Mouse (Mus musculus) T-helper 1 cell (primary cell): Measurements from ENCODE around the gene Flnb.

ENCODE experiments used
- in situ Hi-C: fragments of 300-600 bp; cut with MboI, MseI; formaldehyde crosslinking; loops from one replicate; pipeline ENCODE4 v1.15.1; 2025; ENCODE audit warnings: high pct_unique_total_duplicates

Flnb gene

DNA sequence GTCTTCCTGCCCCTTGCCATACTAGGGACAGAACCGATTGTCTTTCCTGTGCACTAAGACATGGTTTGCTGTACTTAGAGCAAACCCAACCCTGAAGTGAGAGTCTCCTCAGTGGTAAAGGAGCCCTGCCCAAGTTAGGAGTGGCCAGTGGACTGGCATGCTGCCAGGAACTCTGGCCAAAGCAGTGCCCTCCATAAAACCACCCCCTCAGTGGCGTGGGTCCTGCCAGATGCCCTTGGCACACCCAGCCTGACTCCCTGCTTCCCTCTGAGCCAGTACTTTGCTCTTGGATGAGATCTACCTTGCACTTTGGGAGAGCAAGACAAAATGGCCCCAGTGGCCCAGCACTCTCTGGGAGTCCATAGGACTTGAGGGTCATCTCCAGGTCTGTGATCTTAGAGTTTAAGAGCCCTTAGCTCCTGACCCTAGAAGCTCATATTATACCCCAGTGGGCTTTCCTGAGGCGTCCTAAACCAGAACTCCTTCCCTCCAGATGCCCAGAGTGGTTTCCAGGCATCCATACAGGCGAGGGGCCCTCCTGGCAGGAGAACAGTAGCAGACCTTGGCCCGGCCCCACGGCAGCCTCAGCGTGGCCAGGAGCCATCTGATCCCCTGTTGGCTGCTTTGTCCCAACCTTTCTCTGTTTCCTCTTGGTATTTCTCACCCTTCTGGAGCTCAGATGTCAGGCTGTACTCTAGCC is 125.5 kb downstream of the Flnb start:
- in situ Hi-C loops, result no loop called here

- in situ Hi-C loops, result no loop called here
These were observed 126.0 kb downstream of the Flnb start for GRCm38 (mm10) chr14:7943801-7944135.

GRCm38 (mm10) chr14:7944349-7945039 is 126.7 kb downstream of the Flnb start:
- in situ Hi-C loops, result no loop called here

DNA sequence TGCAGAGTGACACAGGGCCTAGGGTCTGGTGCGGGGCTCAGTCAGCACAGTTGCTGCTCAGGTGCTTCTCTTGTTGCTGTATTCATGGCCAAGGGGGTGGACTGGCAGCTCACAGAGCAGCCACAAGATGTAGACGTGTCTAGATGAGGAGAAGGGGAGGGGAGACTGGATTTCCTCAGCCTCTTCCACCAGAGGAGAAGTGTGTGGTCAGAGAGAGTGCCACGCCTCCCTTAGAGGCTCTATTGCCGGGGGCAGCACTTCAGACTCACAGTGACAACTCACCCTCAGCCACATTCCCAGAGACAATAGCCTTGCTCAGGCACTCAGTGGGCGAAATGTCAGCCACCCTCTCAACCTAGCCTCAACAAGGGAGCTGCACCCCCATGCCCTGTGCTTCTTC is 127.5 kb downstream of the Flnb start:
- in situ Hi-C loops, result no loop called here

GRCm38 (mm10) chr14:7951234-7951633 is 133.5 kb downstream of the Flnb start:
- in situ Hi-C loops, result no loop called here

GRCm38 (mm10) chr14:7952610-7953254 is 135.0 kb downstream of the Flnb start:
- in situ Hi-C loops, result no loop called here

DNA sequence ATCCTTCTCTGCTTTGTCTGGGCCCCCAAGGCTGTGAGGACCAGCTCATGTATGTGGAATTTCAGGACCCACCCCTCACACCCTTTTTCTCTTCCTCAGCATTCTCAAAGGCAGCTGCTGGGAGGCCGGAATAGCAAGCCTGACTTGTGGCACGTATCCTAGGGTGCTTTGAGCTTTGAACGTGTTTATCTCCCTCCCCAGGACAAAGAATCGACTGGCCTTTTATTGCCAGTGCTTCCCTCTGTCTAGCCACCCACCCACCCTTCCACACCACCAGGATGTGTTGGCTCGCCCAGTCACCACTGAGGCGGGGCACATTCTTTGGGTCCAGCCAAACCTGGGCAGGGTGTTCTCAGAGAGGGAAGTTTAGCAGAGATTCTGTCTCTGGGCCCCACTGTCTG is 136.3 kb downstream of the Flnb start:
- in situ Hi-C loops, result no loop called here

DNA sequence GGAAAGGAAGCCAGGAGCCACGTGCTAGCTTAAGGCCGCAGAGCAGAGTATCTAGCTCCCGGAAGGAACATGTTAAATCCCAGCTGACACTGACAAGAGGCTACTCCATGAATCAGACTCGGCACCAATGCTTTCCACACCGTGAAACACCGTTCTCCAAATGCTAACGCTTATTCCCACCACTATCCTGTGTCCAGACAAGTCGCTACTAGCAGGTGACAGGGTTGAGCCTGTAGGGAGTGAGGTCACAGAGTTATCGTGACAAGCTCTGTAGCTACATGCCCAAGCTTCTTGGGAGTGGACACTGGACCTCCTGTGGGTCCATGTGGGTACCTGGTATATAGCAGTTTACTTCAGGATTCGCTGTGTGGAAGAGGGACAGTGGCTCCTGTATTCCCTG is 138.7 kb downstream of the Flnb start:
- in situ Hi-C loops, result no loop called here

GRCm38 (mm10) chr14:7957049-7957448 is 139.3 kb downstream of the Flnb start, which contains the start of gene Gm45521:
Gm45521 (plus strand) TSS chr14:7957288.
- in situ Hi-C loops, result no loop called here

DNA sequence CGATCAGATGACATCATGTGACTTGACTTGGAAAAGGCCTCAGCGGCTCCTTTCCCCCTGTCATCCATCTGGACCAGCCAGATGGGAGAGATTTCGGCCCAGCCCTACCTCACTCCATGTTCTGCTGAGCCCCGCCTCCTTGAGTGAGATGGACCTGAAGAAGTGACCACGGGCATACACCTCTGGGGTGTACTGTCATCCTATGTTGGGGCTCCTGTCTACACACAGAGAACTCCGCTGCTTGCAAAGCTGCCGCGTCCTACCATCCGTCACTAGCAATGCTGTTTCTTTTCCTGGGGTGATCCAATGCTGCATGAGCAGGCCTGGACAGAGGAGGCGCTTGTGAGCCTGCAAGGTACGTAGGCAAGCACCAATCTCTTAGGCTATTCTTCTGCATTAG is 142.9 kb downstream of the Flnb start:
- in situ Hi-C loops, result loop anchor here (5.0 kb wide), 1 partner anchor 87 kb away; no protein-coding TSS in a partner anchor

GRCm38 (mm10) chr14:7961714-7962113 is 144.0 kb downstream of the Flnb start:
- in situ Hi-C loops, result loop anchor here (5.0 kb wide), 1 partner anchor 86 kb away; no protein-coding TSS in a partner anchor

DNA sequence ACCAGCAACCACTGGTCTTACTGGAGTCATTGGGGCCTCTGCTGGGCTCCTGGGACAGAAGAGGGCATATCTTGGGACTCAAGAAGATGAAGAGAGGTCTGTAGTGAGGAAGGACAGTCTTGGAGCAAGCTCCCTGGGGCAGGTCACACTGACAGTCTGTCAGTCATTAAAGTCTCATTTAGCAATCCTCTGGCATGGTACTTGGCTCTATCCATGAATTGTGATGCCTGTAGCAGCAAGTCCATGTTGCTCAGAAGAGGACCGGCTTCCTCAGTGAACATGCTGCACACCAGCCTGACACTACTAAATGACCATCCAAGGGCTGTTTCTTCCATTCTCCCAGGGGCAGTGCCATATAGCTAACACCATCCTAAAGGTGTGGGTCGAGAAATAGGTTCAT is 144.9 kb downstream of the Flnb start:
- in situ Hi-C loops, result loop anchor here (5.0 kb wide), 1 partner anchor 85 kb away; no protein-coding TSS in a partner anchor

GRCm38 (mm10) chr14:7963160-7963559 is 145.4 kb downstream of the Flnb start:
- in situ Hi-C loops, result loop anchor here (5.0 kb wide), 1 partner anchor 84 kb away; no protein-coding TSS in a partner anchor

DNA sequence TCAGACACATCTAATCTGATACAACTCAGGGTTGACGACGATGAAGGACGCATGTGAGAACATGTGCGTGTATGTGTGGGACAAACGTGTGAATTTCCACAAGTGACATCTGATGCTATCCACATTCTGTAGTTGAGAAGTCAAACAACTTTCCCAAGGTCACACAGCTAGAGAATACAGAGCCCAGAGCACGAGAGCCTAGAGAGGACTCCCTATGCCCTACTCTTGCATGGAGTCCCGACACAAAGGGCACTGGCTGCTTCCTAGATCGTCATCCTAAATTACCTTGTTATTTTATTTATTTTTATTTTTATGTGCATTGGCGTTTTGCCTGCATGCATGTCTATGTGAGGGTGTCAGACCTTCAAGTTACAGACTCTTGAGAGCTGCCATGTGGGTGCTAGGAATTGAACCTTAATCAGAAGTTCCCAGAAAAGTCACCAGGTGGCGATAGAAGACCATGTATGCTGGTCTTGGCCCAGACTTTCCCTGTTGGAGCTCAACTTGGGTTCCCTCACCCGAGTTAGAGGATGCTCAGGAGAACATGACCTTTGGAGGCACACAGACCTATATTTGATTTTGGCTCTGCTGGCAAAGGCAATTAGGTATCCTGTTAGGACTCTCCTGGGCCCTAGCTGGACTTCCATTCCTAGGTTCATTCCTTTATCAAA is 146.6 kb downstream of the Flnb start:
- in situ Hi-C loops, result loop anchor here (5.0 kb wide), 1 partner anchor 83 kb away; no protein-coding TSS in a partner anchor

DNA sequence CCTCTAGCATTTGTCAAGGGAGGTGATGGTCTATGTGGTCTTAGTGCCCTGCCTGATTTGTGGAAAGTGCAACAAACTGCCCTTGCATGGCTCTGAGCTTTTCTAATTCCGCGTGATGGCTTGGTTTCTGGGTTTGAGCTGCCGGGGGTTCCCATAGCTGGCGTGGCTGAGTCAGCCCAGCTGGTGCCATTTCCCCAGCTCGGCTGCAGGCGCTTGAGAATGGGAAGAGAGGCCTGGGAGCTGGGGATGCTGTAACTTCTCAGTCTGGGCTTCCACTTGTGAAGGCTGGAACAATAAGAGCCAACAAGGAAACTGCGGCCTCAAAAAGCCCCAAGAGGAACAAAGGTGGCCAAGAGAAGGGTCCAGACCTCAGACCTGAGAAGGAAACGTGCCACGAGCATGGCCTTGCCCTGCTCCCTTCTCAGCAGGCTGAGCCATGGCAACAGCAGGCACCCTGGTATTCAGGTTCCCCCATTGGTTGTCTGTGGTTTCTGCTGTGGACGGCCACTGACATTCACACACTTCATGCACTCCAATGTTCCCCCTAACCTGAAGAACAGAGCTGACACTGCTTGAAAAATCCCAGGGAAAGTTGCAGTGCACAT is 154.2 kb downstream of the Flnb start:
- in situ Hi-C loops, result no loop called here

DNA sequence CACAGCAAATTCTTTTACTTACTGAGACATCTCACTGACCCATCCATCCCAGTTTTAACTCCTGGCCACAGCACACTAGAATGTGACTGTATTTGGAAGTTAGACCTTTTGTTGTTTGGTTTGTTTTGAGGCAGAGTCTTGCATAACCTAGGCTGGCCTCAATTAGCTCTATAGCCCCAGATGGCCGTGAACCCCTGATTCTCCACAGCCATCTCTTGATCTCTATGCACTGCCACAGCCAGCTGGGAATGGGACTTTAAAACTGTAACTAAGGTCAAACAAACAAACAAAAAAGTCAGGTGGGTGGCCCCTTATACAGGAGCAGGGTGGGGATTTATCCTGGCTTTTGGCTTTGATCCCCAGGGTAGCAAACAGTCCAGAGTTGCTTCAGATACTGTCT is 156.9 kb downstream of the Flnb start:
- in situ Hi-C loops, result no loop called here

GRCm38 (mm10) chr14:7975177-7975576 is 157.4 kb downstream of the Flnb start:
- in situ Hi-C loops, result no loop called here

- in situ Hi-C loops, result no loop called here
These were observed 159.7 kb downstream of the Flnb start for GRCm38 (mm10) chr14:7977471-7977870.

DNA sequence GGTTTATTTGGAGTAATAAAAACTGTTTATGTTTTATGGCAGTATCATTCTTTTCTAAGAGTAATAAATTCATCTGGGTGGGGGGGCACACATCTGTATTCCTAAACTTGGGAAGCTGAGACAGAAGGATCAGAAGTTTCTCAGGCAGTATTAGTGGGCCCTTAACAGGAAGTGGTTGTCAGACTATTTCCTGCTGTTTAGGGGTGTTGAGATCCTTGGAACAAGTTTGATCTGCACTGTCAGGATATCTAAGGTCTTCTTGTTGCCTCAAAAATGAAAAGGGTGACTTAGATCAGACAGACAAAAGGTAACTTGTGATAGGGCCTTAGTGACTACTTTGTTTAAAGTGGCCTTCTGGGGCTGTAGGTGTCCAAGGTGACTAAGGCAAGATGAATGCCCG is 160.4 kb downstream of the Flnb start:
- in situ Hi-C loops, result no loop called here

DNA sequence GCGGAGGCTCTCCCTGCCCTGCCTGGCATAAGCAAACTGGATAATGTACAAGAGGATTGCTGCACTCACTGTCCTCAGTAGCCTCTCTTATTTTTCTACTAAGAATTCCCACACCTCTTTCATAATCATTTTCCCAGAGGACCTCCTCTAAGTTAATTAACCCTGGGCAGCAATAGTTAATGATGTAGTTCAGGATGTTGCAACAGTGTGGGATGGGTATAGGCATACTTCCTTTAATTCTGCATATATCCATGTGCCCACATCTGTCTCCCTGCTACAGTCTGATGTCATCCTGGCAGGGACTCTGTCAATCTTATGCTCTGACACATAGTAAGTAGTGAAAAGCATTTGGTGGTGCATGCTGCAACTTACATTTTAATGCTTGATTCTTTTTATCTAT is 163.5 kb downstream of the Flnb start:
- in situ Hi-C loops, result no loop called here

- in situ Hi-C loops, result loop anchor here (5.0 kb wide), 1 partner anchor 185 kb away; the partner anchor contains the start of gene Pdhb
These were observed 169.2 kb downstream of the Flnb start for GRCm38 (mm10) chr14:7986913-7987312.
